Mouse (Mus musculus) T-helper 2 cell (primary cell): Measurements from ENCODE around the gene Gm17387.

Experiments
- in situ Hi-C: fragments of 300-600 bp; cut with MboI, MseI; formaldehyde crosslinking; loops from one replicate; pipeline ENCODE4 v1.15.1; 2025; ENCODE audit warnings: high pct_unique_total_duplicates

The Gm17387 gene

DNA sequence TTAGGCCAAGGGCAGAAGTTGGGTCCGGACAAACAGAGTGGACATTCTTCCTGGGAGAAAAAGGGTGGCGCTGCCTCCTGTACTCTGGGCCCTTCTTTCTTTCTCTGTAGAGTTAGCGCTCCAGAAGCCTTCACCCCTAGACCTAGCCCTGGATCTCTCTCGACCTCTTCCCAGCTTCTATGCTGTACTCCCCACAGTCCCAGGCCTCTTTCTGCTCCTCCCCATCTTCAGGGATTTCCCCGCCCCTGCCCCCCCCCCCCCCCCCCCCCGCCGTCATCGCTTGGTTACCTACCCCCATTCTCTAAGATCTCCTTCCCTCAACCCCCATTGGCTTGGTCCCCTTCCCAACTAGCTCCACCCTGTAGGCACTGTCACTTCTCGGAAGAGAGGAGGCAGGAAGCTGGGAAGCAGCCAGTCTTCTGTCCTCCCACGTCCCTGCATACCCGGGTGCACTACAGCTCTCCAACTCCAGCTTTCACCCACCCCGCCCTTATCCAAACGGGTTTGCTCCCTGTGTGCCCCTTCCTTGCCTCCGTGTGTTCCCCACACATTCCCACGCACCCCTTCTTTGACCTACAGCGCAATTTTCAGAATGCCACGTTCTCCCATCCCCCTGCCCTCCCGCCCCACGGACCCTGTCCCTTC is 18.8 kb downstream of the Gm17387 start:
- in situ Hi-C loops, result loop anchor here (5.0 kb wide), 1 partner anchor 35 kb away; the partner anchor contains the start of gene Ifitm3

DNA sequence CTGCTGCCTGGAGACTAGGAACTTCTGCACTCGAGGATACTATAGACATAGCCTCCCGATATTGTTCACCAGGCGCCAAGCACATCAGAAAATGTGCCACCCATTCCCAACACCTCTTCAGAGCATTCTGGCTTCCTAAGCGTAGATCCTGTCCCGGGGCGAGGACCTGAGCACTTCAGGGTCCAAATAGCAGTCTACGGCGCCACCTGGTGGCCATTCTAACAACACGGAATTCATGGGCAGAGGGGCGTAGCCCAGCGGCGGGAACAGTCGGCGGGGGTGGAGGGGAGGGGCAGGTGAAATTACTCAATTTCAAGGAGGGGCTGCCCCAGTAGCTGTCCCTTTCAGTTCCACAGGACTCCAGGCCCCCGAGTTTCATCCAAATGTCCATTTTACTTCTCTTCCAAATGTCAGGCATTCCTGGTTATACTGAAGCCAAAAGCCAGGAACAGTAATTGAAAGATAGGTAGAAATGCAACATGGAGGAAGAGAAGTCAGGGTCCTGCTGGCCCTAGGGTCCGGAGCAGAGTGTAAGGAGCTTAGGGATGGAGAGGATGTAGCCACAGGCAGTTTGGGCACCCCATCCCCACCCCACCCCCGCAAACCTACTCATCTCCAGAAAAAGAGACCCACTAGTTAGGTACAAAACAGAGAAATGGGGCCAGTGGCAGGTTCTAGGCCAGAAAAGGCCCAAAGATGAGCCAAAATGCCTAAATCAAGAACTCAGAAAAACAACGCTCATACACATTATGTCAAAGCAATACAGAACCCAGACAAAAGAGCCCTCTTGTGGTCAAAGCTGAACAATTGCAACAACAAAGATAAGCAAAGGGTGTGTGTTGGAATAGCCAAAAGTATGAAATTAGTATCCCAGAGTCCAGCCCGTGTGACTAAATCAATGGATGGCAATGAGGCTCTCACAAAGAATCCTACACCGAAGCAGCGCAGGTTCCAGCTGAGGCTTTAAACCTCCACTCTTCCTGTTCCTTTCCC is 19.6 kb downstream of the Gm17387 start:
- in situ Hi-C loops, result loop anchor here (5.0 kb wide), 1 partner anchor 36 kb away; the partner anchor contains the start of gene Ifitm3

DNA sequence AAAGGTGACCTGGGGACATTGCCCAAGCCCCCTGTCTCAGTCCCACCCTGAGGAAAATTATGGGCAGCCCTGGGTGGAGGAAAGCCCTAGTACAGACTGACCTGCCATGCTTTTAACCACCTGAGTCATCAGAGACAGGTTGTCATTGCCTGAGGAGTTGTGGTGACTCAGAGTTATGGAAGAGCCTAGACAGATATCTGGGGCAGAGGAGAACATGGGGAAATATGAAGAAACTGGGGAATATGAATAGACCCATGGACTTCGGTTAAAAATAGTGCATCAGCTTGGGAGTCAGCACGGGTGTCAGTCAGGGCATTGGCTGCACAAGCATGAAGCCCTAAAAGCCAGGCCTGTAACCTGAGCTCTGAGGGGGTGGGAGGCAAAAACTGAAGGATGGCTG is 20.4 kb downstream of the Gm17387 start:
- in situ Hi-C loops, result loop anchor here (5.0 kb wide), 1 partner anchor 37 kb away; the partner anchor contains the start of gene Ifitm3

DNA sequence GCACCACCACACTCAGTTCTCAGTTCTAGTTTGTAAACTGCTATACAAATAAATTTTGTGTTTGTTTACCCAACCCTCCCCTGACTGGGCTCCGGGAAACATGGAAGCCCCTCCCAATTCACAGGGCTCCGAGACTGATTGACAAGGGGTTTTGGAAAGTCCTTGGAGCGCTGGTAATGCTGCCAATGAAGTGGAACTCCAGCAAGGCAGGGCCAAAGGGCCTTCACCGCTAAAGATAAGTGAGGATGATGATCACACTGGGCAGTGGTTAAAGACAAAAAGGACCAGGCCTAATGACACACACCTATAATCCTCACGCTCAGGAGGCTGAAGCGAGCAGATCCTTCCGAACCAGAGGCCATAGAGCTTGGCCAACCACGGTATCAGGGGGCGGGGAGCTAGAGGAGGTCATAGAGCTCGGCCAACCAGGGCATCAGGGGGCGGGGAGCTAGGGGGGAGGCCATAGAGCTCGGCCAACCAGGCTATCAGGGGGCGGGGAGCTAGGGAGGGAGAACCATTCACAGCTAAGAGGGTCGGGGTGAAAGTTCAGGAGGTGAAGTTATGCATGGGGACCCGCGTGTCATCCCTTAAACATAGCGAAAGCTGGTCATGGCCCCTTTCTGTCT is 22.2 kb downstream of the Gm17387 start:
- in situ Hi-C loops, result loop anchor here (5.0 to 10.0 kb wide), 4 partner anchors 94 to 204 kb away; partner anchors contain the start of genes Gm45717, Ifitm2, Odf3 and Rnh1

DNA sequence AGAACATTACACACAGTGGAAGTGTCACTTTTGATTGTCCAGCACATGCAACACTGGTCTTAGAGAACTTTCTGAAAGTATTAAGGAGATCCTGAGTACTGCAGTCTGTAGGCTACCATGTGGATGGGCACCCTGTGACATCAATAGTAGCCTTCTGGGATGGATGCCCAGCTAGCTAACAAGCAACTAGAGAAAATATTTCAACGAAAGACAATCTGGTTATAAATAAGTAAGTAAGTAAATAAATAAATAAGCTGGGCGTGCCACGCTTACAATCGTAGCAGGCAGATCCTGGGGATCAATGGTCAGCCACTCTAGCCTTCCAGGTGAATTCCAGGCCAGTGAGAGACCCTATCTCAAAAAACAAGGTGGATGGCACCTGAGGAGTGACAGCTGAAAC is 23.1 kb downstream of the Gm17387 start:
- in situ Hi-C loops, result loop anchor here (5.0 to 10.0 kb wide), 4 partner anchors 95 to 205 kb away; partner anchors contain the start of genes Gm45717, Ifitm2, Odf3 and Rnh1

DNA sequence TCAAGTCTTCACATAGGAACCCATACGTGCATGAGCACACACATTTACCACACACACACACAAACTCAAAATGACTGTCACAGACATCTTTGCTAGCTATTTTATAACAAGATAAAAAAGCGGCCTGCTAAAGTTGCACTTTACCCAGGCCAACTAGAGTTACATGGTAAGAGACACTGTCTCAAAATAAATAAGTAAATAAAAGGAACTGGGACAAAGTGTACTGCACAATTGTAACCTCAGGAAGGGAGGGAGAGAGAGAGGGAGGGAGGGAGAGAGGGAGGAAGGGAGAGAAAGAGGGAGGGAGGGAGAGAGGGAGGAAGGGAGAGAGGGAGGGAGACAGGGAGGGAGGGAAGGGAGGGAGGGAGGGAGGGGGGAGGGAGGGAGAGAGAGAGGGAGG is 23.5 kb downstream of the Gm17387 start:
- in situ Hi-C loops, result loop anchor here (5.0 to 10.0 kb wide), 4 partner anchors 95 to 205 kb away; partner anchors contain the start of genes Gm45717, Ifitm2, Odf3 and Rnh1

DNA sequence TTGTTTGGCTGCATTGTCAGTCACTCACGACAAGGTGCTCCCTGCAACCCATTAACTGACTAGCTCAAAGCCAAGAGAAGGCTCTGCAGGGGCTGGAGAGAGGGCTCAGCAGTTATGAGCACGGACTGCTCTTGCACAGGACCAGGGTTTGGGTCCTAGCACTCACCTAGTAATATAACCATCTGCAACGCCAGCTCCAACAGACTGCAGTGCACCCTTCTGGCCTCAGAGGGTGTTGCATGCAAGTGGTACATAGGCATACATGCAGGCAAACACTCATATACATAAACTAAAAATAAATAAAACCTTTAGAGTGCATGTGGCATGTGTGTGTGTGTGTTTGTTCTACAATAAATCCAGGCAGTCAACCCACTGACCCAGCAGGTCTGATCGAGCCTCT is 26.9 kb downstream of the Gm17387 start:
- in situ Hi-C loops, result loop anchor here (10.0 kb wide), 1 partner anchor 119 kb away; the partner anchor contains the start of gene Rnh1

DNA sequence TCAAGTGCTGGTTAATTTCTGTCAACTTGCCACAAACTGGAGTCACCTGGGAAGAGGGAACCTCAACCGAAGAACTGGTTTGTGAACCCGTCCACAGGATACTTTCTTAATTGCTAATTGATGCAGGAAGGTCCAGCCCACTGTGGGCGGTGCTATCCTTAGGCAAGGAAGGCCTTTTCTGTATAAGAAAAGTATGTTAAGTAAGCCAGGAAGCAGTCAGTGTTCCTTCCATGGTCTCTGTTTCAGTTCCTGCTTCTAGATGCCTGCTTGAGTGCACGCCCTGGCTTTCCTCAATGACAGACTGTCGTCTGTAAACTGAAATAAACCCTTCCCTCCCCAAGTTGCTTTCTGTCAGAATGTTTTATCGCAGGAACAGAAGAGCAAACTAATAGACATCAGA is 28.0 kb downstream of the Gm17387 start:
- in situ Hi-C loops, result loop anchor here (10.0 kb wide), 1 partner anchor 118 kb away; the partner anchor contains the start of gene Rnh1

DNA sequence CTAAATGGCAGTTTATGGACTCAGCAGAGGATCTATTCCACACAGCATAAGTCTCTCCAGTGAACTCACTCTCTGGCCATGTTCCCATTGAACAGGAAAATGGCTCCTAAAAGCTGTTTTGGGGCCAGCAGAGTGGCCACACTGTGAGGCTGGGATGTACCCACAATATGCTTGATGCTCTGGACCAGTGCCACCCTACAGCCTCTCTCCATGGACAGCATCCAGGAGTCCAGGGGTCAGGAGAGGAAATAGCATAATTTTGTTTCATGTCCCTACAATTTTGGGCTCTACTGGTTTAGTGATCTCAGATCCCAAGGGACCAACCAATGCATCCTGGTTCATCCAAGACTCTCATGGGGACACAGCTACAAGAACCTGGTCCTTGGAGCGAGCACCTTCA is 28.6 kb downstream of the Gm17387 start:
- in situ Hi-C loops, result loop anchor here (10.0 kb wide), 1 partner anchor 117 kb away; the partner anchor contains the start of gene Rnh1

DNA sequence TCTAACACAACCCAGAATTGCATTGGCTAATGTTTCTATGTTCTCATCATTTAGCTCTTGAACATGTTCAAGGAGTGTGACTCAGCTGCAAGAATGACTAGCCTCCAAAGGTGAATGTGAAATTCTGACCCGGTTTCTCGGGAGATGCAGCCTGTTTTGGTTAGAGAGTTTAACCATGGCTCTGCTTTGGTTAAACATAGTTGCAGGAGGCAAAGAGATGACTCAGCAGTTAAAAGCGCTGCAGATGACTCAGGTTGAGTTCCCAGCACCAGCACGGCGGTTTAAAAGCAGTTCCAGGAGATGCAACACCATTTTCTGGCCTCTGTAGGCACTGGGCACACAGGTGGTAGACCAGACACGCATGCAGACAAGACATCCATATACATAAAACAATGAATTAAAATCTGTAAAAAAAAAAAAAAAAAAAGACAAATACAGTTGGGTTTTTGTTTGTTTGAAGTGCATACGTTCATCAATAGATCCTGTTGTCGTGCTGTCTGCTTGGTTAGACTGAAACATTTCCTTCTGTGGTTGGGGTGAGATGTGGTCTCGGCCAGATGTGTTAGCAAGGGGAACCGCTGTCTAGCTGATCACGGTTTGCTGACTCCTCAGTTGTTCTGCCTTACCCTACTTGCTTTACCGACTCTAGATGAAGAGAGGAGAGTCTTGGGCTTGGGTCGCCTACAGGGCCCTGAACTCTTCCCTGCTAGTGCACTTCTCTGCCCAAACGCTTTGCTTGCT is 29.8 kb downstream of the Gm17387 start:
- in situ Hi-C loops, result loop anchor here (10.0 kb wide), 1 partner anchor 116 kb away; the partner anchor contains the start of gene Rnh1

DNA sequence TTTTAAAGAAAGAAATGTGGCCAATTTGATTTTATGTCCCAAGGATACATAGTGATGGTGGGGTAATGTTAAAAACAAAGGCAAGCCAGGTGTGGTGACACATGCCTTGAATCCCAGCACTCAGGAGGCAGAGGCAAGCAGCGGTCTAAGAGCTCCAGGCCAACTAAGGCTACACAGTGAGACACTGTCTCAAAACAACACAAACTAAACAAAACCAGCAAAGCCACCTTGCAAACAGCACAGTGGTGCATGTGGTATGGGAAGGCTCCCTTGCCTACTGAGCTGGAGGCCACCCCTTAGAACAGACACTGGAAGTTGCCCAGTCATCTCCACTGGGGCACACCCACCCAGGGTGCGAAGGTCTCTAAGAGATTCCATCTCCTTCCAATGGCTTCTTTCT is 31.0 kb downstream of the Gm17387 start:
- in situ Hi-C loops, result loop anchor here (10.0 kb wide), 1 partner anchor 115 kb away; the partner anchor contains the start of gene Rnh1

DNA sequence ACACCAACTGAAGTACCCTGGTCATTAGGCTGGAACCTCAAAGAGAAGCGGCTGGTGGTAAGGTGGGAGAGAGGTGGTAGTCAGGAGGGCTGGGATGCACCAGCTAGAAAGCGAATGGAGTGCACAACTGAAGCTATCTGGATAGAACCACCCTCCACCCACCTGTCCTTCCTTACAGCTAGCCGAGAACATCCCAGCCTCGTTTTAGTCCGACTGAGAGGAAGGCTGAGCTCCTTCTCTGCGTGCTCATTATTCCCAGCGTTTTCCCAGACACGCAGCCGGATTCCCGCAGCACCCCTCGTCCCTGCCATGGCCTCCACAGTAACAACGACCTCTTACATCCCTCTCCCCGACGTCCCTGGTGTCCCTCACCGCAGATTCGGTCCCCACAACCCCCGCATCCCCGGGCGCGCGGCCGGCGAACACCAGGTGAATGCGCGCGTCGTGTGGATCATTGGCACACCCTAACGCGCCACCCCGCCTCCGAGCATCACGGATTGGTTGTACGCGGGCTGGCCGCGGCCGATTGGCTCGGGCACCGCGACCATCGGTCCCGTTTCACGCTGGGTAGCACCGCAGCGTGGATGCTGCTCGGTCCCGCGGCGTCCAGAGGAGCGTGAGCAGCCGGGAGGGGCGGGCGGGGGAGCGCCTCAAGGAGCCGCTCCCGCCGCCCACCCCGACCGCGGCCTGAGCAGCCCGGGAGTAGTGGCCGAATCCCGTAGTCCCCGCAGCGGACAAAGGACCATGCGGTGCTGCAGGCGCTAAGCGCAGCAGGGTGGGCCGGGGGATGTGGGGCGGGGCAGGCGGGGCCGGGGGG is 31.7 kb downstream of the Gm17387 start, which contains the start of gene B4galnt4:
B4galnt4 (plus strand) TSS at position 679 of the 817 bp plus-strand sequence.
- in situ Hi-C loops, result no loop called here

DNA sequence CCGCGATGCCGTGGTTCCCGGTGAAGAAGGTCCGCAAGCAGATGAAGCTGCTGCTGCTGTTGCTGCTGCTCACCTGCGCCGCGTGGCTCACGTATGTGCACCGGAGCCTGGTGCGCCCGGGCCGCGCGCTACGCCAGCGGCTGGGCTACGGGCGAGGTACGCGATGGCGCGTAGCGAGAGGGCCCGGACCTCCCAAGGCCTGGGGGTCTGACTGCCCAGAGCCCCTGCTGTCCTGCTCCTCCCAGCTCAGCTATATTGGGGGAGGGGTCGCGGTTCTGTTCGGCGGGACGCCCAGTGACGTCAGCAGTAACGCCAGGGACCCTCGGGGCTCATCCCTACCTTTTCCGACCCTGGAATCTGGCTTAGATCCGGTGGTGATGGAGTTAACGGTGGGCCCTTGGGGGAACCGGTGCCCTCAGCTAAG is 32.4 kb downstream of the Gm17387 start:
- in situ Hi-C loops, result no loop called here

DNA sequence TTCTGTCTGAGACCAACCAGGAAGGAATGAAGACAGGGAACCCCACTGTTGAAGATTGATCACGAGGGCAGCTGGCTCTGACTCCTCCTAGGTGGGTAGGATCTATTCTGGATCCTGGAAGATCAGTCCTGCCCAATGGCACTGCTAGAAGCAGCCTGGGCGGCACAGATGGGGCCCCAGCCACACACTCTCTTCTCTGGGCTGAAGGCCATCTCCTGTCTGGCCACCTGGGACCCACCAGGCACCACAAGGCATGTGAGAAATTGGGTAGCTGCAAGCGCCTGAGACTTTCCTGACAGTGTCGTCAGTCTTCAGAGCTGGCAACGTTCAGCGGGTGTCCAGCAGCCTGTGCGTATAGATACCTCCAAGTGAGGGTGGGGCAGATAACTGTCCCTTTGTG is 33.6 kb downstream of the Gm17387 start:
- in situ Hi-C loops, result no loop called here

DNA sequence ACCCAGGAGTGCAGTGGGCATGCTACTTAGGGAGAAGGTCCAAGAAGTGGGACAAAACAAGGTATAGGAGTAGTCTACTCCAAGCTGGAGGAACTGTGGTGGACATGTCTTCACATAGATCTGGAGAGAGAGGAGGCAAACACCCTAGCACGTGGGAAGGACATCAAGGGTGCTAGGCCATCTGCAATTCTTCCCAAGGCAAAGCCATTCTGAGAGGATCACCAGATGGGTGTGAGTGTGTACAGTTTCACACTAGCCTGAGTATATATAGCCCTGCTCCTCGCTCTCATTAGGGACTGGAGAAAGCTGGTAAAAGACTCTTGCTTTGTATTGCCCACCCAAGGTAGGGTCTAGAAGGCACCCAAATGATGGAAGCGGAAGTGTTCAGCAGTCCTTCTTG is 34.4 kb downstream of the Gm17387 start:
- in situ Hi-C loops, result no loop called here

DNA sequence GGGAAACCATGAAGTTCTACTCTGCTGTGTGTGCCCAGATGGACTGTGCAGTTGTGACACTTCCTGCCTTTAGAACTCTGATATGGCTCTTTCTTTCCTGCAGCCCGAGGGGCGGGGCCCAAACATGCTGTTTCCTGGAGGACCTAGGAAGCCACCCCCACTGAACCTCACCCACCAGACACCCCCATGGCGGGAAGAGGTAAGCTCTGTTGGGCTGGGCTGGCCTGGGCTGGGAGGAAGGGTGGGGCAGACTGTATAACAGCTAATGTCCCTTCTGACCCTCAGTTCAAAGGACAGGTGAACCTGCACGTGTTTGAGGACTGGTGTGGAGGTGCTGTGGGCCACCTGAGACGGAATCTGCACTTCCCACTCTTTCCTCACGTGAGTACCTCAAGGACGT is 35.2 kb downstream of the Gm17387 start:
- in situ Hi-C loops, result no loop called here

DNA sequence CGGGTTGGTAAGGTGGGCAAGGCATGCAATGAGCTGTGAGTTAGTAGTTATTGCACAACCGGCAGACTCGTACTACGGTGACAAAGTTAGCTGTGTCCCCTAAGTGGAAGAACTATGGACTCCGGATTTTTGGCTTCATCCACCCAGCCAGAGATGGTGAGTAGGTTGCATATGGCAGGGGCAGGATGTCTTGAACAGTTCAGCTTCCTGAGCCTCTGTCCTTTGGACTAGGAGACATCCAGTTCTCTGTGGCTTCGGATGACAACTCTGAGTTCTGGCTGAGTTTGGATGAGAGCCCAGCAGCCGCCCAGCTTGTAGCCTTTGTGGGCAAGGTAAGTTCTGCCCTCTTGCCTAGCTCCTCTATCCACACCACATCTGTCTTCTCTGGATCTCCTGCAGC is 35.6 kb downstream of the Gm17387 start:
- in situ Hi-C loops, result no loop called here

DNA sequence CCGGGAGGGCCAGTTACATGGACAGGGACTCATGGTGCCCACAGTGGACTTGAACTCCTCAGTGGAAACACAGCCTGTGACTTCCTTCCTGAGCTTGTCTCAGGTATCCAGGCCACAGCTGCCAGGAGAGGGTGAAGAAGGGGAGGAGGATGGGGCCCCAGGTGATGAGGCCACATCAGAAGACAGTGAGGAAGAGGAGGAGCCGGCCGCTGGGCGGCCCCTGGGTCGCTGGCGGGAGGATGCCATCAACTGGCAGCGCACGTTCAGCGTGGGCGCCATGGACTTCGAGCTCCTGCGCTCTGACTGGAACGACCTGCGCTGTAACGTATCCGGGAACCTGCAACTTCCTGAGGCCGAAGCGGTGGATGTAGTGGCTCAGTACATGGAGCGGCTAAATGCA is 39.4 kb downstream of the Gm17387 start:
- in situ Hi-C loops, result no loop called here

DNA sequence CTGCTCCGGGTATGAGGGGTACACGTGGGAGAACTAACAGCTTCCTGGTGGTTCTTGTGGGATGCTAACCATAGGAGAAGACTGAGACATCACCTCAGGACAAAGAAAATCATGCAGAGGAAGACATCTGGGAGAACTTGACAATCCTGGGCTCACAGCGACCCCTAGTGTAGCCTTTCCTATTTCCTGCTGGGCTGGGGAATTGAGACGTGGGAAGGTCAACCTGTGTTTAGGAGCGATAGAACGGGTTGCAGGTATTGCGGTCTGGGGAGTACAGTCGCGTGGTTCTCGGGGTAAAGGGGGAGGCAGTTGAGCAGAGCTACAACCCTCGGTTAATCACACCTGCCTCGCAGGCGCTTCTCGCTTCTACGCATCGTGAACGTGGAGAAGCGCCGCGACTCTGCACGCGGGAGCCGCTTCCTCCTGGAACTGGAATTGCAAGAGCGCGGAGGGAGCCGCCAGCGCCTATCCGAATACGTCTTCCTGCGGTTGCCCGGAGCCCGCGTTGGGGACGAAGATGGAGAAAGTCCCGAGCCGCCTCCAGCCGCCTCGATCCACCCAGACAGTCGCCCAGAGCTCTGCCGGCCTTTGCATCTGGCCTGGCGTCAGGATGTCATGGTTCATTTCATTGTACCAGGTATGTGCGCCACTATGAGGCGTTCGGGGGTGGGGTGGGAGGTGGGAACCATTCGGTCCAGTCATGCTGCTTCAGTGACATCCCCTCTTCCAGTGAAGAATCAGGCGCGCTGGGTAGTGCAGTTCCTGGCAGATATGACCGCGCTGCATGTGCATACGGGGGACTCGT is 41.3 kb downstream of the Gm17387 start:
- in situ Hi-C loops, result no loop called here
